Mouse (Mus musculus): ENCODE data around the gene Foxs1.
A peak's percentile ranks its signal among the peaks of the same experiment; 100 is the strongest.

Foxs1 gene

GRCm38 (mm10) chr2:152928219-152928987 lies 4.6 kb downstream of the Foxs1 start:
- DNase-seq = no peak

GRCm38 (mm10) chr2:152927371-152927770 lies 5.6 kb downstream of the Foxs1 start:
- DNase-seq = no peak

GRCm38 (mm10) chr2:152926896-152927295 lies 6.1 kb downstream of the Foxs1 start:
- no peak for DNase-seq

GRCm38 (mm10) chr2:152925189-152925872 lies 7.7 kb downstream of the Foxs1 start:
- no peak for DNase-seq

GRCm38 (mm10) chr2:152924543-152924942 lies 8.5 kb downstream of the Foxs1 start:
- no peak for DNase-seq

- no peak for DNase-seq
Measured at GRCm38 (mm10) chr2:152924128-152924527, 8.9 kb downstream of the Foxs1 start.

- DNase-seq = no peak
Measured at GRCm38 (mm10) chr2:152923621-152924020, 9.4 kb downstream of the Foxs1 start.

- no peak for DNase-seq
Measured at GRCm38 (mm10) chr2:152922376-152922775, 10.6 kb downstream of the Foxs1 start.

GRCm38 (mm10) chr2:152917671-152918070 lies 15.3 kb downstream of the Foxs1 start:
- DNase-seq = no peak

- no peak for DNase-seq
Measured at GRCm38 (mm10) chr2:152916111-152916510, 16.9 kb downstream of the Foxs1 start.

- DNase-seq = no peak
Measured at GRCm38 (mm10) chr2:152915453-152915852, 17.6 kb downstream of the Foxs1 start.

- peak; percentile 83 for DNase-seq
Measured at GRCm38 (mm10) chr2:152914310-152915120, 18.5 kb downstream of the Foxs1 start.

- DNase-seq = no peak
Measured at GRCm38 (mm10) chr2:152913471-152913870, 19.5 kb downstream of the Foxs1 start.

GRCm38 (mm10) chr2:152911432-152911831 lies 21.6 kb downstream of the Foxs1 start:
- no peak for DNase-seq

- no peak for DNase-seq
Measured at GRCm38 (mm10) chr2:152911031-152911430, 22.0 kb downstream of the Foxs1 start, which contains the start of gene Mylk2. TSS of gene Mylk2 (plus strand) at chr2:152911352.

- DNase-seq = no peak
Measured at GRCm38 (mm10) chr2:152909848-152910247, 23.2 kb downstream of the Foxs1 start.

GRCm38 (mm10) chr2:152907114-152907943 lies 25.7 kb downstream of the Foxs1 start:
- peak; percentile 22 for DNase-seq

- peak; percentile 27 for DNase-seq
Measured at GRCm38 (mm10) chr2:152906274-152907037, 26.6 kb downstream of the Foxs1 start.

- DNase-seq = no peak
Measured at GRCm38 (mm10) chr2:152905036-152905829, 27.8 kb downstream of the Foxs1 start.

GRCm38 (mm10) chr2:152904127-152904643 lies 28.8 kb downstream of the Foxs1 start:
- DNase-seq = no peak

- DNase-seq = no peak
Measured at GRCm38 (mm10) chr2:152903586-152903985, 29.4 kb downstream of the Foxs1 start.
